Mouse (Mus musculus) heart, embryonic 13.5 days (tissue): ENCODE results near the gene Hecw2. TPM values are rescaled to one million over a fixed set of nuclear protein-coding genes. Genes with fewer than 3 reads are reported as not detected.

Source experiments
- ATAC-seq: fragments of 200-750 bp; cut with Nextera tagmentation; 2 replicates; pipeline ENCODE4 v1.8.0; 2017; ENCODE audit warnings: moderate TSS enrichment; ENCODE audit not compliant: insufficient number of reproducible peaks, low FRiP score, low TSS enrichment; ENCODE audit errors: extremely low read depth
- H3K27ac ChIP-seq: fragments of 300-500 bp; sonication (generic); replicated peaks from 2 replicates; pipeline ENCODE4 v1.5.1; 2015; ENCODE audit warnings: moderate library complexity, mild to moderate bottlenecking, inconsistent platforms
- H3K27me3 ChIP-seq: fragments of 300-500 bp; sonication (generic); replicated peaks from 2 replicates; pipeline ENCODE4 v1.6.1; 2015; ENCODE audit warnings: mild to moderate bottlenecking, inconsistent platforms
- H3K36me3 ChIP-seq: fragments of 300-500 bp; sonication (generic); 2 replicates; pipeline ENCODE4 v1.6.1; 2015; ENCODE audit warnings: mild to moderate bottlenecking, inconsistent platforms
- H3K4me1 ChIP-seq: fragments of 300-500 bp; sonication (generic); 2 replicates; pipeline ENCODE4 v1.6.1; 2015; ENCODE audit warnings: inconsistent platforms
- H3K4me2 ChIP-seq: fragments of 300-500 bp; sonication (generic); 2 replicates; pipeline ENCODE4 v1.6.1; 2015; ENCODE audit warnings: inconsistent platforms, mild to moderate bottlenecking, moderate library complexity
- H3K4me3 ChIP-seq: fragments of 300-500 bp; sonication (generic); 2 replicates; pipeline ENCODE4 v1.5.1; 2015; ENCODE audit warnings: moderate library complexity, mild to moderate bottlenecking, inconsistent platforms
- H3K9ac ChIP-seq: fragments of 300-500 bp; sonication (generic); 2 replicates; pipeline ENCODE4 v1.6.1; 2015; ENCODE audit warnings: inconsistent platforms, mild to moderate bottlenecking, moderate library complexity
- H3K9me3 ChIP-seq: fragments of 300-500 bp; sonication (generic); 2 replicates; pipeline ENCODE4 v1.6.1; 2016; ENCODE audit warnings: inconsistent platforms
- WGBS: fragments of 180-500 bp; shearing (Covaris S2); methylation state at CpG from one replicate; pipeline ENCODE4 v1.1.7; 2015; ENCODE audit warnings: mixed read lengths; 5-methylcytosine and 5-hydroxymethylcytosine counted together
- polyA plus RNA-seq: library from polyadenylated mRNA; unstranded; fragments of >200 nt; fragmentation: Nextera tagmentation; extraction: Ambion mirVana; gene quantifications from 2 replicates; pipeline ENCODE4 v1.2.1, GENCODE M21; 2015

Hecw2 gene
- polyA plus RNA-seq, 1 experiment from 2014 or later = 4.9 TPM

DNA sequence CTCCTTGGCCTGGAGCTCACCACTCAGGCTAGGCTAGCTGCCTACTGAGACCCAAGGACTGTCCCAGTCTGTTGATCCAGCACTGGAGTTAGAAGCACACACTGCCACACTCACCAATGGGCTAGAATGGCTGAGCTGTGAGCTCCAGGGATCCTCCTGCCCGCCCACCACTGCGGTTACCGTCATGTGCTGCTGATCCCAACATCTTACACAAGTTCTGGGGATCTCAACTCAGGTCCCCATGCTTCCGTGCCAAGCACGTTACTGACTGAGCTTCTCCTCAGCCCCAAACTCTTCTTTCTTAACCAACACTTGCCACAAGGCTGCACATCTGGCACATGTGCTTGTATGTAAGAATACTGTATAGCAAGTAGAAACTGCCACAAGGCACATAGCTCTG lies 218.2 kb downstream of the Hecw2 start:
- Histone ChIP-seq H3K9me3 (no peaks in the 10 kb centered on the region), H3K27ac (peak overlapping the region; percentile 89; the same call in 1 of the 2 replicates), H3K27me3 (no peaks in the 10 kb centered on the region), H3K9ac (0 out of 2 replicates have a peak overlapping the region, but pooled peaks have one; percentile 8), H3K4me3 (peak overlapping the region; percentile 35), H3K36me3 (no peaks in the 10 kb centered on the region), H3K4me1 (peaks cover 28% of the 10 kb centered on the region), H3K4me2 (peak overlapping the region; percentile 55)
- ATAC-seq = no peak
- WGBS = 84% methylated on average over 5 of the region's 5 CpGs

DNA sequence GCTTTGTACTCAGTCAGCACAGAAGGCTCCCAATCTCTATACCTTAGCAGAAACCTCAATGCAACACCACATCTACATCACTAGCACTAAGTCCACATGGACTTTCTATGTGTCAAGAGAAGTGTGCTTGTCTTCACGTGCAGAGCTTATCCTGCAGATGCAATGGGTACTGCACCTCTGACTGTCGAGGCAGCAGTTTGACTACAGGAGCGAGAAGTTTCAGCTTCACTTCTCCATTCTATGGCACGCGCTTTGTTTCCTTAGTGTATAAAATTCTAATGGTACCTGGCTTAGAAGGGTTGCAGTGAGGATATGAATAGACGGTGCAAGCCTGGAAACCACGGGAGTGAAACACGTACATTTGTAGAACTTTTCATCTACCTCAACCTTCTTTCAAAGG lies 218.9 kb downstream of the Hecw2 start:
- Histone ChIP-seq H3K9me3 (no peaks in the 10 kb centered on the region), H3K36me3 (no peaks in the 10 kb centered on the region), H3K9ac (no peak overlapping the region), H3K4me1 (peaks cover 28% of the 10 kb centered on the region), H3K27ac (peak overlapping the region; percentile 25; the same call in 1 of the 2 replicates), H3K4me2 (peak overlapping the region; percentile 55), H3K27me3 (no peaks in the 10 kb centered on the region), H3K4me3 (peak overlapping the region; percentile 35; the same call in 1 of the 2 replicates)
- WGBS = 81% methylated on average over 8 of the region's 8 CpGs
- ATAC-seq = no peak

DNA sequence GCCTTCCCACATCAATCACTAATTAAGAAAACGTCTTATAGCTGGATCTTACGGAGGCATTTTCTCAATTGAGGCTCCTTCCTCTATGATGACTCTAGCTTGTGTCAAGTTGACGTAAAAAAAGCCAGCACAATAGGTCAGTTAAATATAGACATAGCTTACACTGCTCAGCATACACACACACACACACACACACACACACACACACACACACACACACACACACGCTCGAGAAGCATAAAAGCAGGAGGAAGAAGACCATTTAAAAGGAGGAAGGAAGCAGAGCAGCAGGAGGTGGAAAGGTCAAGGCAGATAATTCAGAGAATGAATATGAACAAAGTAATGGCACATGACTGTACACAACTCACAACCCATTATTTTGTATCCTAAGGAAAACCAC lies 220.0 kb downstream of the Hecw2 start:
- H3K4me3 ChIP-seq = no peak overlapping the region
- WGBS = 62% methylated on average over 4 of the region's 5 CpGs
- H3K27me3 ChIP-seq = no peaks in the 10 kb centered on the region
- peaks cover 28% of the 10 kb centered on the region for H3K4me1 ChIP-seq
- H3K9ac ChIP-seq = no peak overlapping the region
- ATAC-seq = no peak
- no peak overlapping the region for H3K4me2 ChIP-seq
- H3K27ac ChIP-seq = 0 out of 2 replicates have a peak overlapping the region, but pooled peaks have one; percentile 15
- H3K36me3 ChIP-seq = 0 out of 2 replicates have a peak, but pooled peaks cover 2% of the 10 kb centered on the region
- no peaks in the 10 kb centered on the region for H3K9me3 ChIP-seq

DNA sequence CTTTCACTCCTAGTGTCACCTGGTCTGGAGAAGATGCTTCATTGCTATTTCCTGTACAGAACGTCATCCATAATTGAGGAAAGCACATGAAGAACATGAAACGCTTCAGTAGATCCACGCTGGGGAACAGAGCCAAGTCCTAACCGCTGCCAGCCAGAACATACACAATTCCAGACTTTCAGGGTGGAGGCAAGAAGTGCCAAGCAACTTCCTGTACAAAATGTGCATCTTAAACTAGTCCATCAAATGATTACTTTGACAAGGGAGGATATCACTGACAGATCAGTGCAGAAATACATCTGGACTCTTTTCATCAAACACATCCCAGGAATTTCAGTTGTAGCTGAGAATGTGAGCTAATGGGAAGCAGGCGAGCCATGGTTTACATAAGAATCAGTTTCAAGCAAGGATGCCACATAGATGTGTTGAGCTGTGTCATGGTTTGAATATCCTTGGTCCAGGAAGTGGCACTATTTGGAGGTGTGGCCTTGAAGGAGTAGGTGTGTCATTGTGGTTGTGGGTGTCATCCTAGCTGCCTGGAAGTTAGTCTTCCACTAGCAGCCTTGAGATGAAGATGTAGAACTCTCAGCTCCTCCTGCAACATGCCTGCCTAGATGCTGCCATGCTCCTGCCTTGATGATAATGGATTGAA lies 224.5 kb downstream of the Hecw2 start:
- H3K27me3 ChIP-seq = no peaks in the 10 kb centered on the region
- no peak overlapping the region for H3K9ac ChIP-seq
- peaks cover 9% of the 10 kb centered on the region; the same call in 1 of the 2 replicates for H3K4me1 ChIP-seq
- H3K36me3 ChIP-seq = 0 out of 2 replicates have a peak, but pooled peaks cover 5% of the 10 kb centered on the region
- H3K4me2 ChIP-seq = no peak overlapping the region
- H3K27ac ChIP-seq = no peak overlapping the region
- no peak for ATAC-seq
- no peak overlapping the region for H3K4me3 ChIP-seq
- no peaks in the 10 kb centered on the region for H3K9me3 ChIP-seq
- 77% methylated on average over 5 of the region's 5 CpGs for WGBS

DNA sequence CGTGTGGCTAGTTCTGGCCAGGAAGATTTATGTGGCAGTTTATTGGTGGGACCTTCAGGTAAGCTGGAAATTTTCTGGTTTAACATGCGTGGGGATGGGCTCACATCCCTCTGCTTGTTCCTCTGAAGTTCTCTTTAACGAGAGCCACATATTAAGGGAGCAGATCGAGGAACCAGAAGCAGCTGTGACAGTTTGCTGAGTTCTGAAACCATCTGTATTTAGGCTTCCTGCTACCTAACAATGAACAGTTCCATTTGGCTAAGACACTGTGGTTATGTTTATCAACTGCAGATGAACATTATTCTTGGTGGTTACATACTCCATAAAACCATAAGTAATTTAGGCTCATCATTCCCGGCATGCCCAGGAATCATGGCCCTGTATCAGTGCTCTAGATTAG lies 242.6 kb downstream of the Hecw2 start:
- Histone ChIP-seq H3K9ac (no peak overlapping the region), H3K27me3 (no peaks in the 10 kb centered on the region), H3K4me2 (no peak overlapping the region), H3K36me3 (no peaks in the 10 kb centered on the region), H3K4me1 (no peaks in the 10 kb centered on the region), H3K9me3 (no peaks in the 10 kb centered on the region), H3K27ac (no peak overlapping the region), H3K4me3 (no peak overlapping the region)
- no peak for ATAC-seq
- 67% methylated on average over 5 of the region's 5 CpGs for WGBS

DNA sequence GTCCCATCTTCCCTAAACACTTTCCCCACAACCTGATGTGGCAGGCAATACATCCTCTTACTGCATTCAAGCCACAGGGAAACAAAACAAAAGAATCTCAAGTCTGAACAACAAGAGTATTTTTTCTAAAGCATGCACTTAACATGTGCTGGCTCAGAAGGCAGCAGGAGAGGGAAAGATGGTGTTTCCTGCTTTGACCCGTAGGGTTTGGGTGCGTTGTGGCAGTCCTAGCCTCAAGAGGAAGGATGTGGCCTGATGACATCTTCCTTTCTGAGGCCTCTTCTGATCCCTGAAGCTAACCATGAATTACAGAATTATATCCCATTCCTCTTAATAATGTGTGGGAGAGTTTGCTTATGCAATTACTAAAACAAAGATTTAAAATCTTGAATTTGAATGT lies 249.2 kb downstream of the Hecw2 start:
- no peak overlapping the region for H3K9ac ChIP-seq
- no peak overlapping the region for H3K4me2 ChIP-seq
- 58% methylated on average over 2 of the region's 2 CpGs for WGBS
- no peak overlapping the region for H3K27ac ChIP-seq
- no peaks in the 10 kb centered on the region; the same call in 1 of the 2 replicates for H3K4me1 ChIP-seq
- no peak for ATAC-seq
- no peaks in the 10 kb centered on the region for H3K9me3 ChIP-seq
- H3K36me3 ChIP-seq = no peaks in the 10 kb centered on the region
- H3K27me3 ChIP-seq = no peaks in the 10 kb centered on the region
- no peak overlapping the region for H3K4me3 ChIP-seq

DNA sequence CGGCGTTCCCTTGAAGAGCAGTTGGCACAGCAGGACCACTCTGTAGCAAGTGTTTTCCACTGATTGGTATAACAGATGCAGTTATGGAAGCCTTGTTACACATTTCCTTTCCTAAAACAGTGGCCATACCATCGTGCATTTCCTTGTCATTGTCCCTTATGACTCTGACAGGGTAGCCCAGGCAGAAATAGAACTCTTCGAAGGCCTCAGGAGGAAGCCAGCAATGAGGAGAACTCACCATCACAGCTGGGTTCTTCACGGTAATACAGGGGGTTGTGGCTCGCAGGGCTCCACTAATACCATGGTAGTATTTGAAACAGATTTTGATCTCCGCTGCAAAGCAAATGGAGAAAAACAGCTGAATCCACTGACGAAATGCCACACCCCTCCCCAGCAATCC lies 252.5 kb downstream of the Hecw2 start:
- no peak overlapping the region for H3K4me3 ChIP-seq
- no peaks in the 10 kb centered on the region for H3K9me3 ChIP-seq
- no peaks in the 10 kb centered on the region for H3K27me3 ChIP-seq
- no peak overlapping the region for H3K4me2 ChIP-seq
- 83% methylated on average over 8 of the region's 8 CpGs for WGBS
- H3K36me3 ChIP-seq = no peaks in the 10 kb centered on the region
- H3K4me1 ChIP-seq = peaks cover 9% of the 10 kb centered on the region
- H3K9ac ChIP-seq = no peak overlapping the region
- ATAC-seq = no peak
- no peak overlapping the region for H3K27ac ChIP-seq

DNA sequence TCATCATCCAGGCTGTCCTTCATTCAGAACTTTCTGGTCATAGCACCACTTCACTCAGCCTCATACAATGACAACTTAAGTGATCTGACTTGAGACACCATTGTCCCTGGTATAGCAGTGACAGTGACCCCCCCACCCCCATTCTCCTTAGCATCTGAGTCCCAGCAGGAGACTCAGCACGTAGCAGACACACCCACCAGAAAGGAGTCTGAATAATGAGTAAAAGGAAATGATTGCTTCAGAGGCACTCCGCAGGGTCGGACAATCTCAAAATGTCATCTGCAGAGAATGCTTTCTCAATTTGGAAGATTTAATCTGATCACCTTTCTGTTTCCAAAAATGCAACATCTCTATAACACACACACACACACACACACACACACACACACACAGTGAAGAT lies 253.4 kb downstream of the Hecw2 start:
- H3K36me3 ChIP-seq = no peaks in the 10 kb centered on the region
- WGBS = 71% methylated on average over 3 of the region's 3 CpGs
- no peak overlapping the region for H3K4me3 ChIP-seq
- no peak overlapping the region for H3K9ac ChIP-seq
- peaks cover 9% of the 10 kb centered on the region for H3K4me1 ChIP-seq
- H3K4me2 ChIP-seq = no peak overlapping the region
- no peak overlapping the region for H3K27ac ChIP-seq
- H3K27me3 ChIP-seq = no peaks in the 10 kb centered on the region
- no peak for ATAC-seq
- H3K9me3 ChIP-seq = no peaks in the 10 kb centered on the region

DNA sequence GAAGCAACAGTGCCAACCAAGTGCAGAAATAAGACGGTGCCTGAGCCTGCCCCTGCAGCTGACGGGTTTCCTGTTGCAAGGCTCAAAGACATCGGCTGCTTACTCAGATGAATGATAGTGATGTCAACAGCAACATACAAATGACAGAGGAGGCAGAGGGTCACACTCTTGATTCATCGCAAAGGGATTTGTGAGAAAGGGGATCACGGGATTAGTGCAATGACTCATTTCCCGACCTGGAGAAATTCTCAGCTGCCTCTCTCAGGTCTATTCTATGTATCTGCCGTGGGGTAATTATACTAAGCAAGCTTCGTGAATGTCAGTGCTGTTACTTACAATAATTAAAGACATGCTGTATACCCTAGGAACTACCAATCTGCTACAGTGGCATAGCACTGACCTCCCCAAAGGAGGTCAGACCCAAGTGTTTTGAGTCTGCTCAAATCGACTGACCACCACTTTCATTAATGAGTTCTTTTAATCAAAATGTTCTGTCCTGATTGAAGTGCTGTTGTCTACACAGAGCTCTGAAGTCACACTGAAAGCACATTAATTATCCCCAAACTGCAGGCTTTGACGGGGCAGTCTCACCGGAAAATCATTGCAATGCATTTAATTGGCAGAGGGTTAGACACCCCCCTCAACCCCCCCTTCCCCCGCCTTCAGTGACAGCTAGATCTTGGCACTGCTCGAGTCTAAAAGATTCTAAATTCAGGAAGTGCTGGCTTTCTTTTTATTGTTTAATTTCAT lies 254.5 kb downstream of the Hecw2 start:
- no peak for ATAC-seq
- Histone ChIP-seq H3K4me1 (peaks cover 9% of the 10 kb centered on the region), H3K27ac (peak overlapping the region; percentile 53; the same call in 1 of the 2 replicates), H3K36me3 (no peaks in the 10 kb centered on the region), H3K9ac (peak overlapping the region; percentile 50), H3K9me3 (no peaks in the 10 kb centered on the region), H3K27me3 (no peaks in the 10 kb centered on the region), H3K4me3 (0 out of 2 replicates have a peak overlapping the region, but pooled peaks have one; percentile 8), H3K4me2 (peak overlapping the region; percentile 50)
- WGBS = 34% methylated on average over 13 of the region's 13 CpGs

DNA sequence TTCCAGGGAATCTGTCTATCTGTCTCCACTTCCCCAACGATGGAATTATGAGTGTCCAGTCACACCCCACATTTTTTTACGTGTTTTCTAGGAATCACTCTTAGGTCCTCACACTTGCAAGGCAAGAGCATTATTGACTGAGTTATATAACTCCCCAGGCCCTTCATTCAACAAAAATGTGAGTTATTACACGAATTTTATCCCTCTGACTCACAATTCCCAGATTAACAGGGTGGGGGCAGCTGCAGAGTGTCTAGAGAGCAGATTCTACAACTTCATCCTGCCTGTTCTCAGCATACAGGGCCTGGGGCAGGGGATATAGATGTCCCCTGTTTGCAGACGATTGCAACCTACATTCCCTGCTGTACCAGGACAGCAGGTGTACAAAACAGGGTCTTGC lies 255.7 kb downstream of the Hecw2 start:
- H3K4me2 ChIP-seq = no peak overlapping the region
- no peak overlapping the region for H3K9ac ChIP-seq
- no peaks in the 10 kb centered on the region for H3K27me3 ChIP-seq
- no peak overlapping the region for H3K27ac ChIP-seq
- H3K9me3 ChIP-seq = no peaks in the 10 kb centered on the region
- no peak for ATAC-seq
- WGBS = 60% methylated on average over 4 of the region's 4 CpGs
- H3K36me3 ChIP-seq = no peaks in the 10 kb centered on the region
- no peak overlapping the region for H3K4me3 ChIP-seq
- H3K4me1 ChIP-seq = peaks cover 9% of the 10 kb centered on the region

DNA sequence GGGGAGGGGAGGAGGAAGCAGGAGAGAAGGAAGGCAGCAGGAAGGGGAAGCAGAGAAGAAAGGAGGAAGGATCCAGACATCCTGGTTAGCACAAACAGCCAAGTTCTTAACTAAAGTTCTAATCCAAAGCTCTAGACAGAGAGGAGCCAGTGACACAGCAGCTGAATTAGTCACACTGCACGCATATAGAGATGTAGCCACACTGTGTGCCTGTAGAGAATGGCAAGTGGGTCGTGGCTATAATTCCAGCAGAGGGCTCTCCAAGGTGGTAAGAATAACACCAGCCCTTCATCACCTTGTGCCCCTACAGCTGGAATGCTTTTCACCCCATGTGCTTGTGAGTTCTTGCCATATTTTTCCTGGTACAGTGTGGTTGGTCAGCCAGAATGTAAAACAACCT lies 261.7 kb downstream of the Hecw2 start:
- 54% methylated on average over 2 of the region's 2 CpGs for WGBS
- Histone ChIP-seq H3K9me3 (no peaks in the 10 kb centered on the region), H3K4me3 (no peak overlapping the region), H3K27ac (no peak overlapping the region), H3K27me3 (no peaks in the 10 kb centered on the region), H3K4me1 (0 out of 2 replicates have a peak, but pooled peaks cover 4% of the 10 kb centered on the region), H3K36me3 (no peaks in the 10 kb centered on the region), H3K9ac (no peak overlapping the region), H3K4me2 (no peak overlapping the region)
- ATAC-seq = no peak
